Mouse (Mus musculus) adrenal gland (tissue): Measurements from ENCODE around the gene Gm39566.
"Not testable (repeated sequence)": the region's sequence is repeated elsewhere in the genome, so short reads cannot be mapped to it uniquely, and the experiment has no call there.

ENCODE experiments used
- intact Hi-C: fragments of 180-260 bp; cut with DNase I; formaldehyde crosslinking; loops from one replicate; pipeline ENCODE4 v1.15.1; 2025
- long read RNA-seq, 2 experiments: library from polyadenylated mRNA; unstranded; transcript quantifications; one replicate each; pipeline ENCODE4 v2.0.0; 2020; ENCODE audit warnings: borderline replicate concordance in 1 of 2; ENCODE audit not compliant: insufficient replicate concordance in 1 of 2

Gm39566 gene
- long read RNA-seq, experiment 1 = 0 reads
- long read RNA-seq, experiment 2 = 0 reads

- intact Hi-C loops = no loop called here
These were observed at the start of gene Gm39566 for GRCm38 (mm10) chr11:69815155-69815554. Gm39566 (minus strand) TSS chr11:69815298.

GRCm38 (mm10) chr11:69864138-69864860 is 49.2 kb upstream of the Gm39566 start:
- intact Hi-C loops = no loop called here

DNA sequence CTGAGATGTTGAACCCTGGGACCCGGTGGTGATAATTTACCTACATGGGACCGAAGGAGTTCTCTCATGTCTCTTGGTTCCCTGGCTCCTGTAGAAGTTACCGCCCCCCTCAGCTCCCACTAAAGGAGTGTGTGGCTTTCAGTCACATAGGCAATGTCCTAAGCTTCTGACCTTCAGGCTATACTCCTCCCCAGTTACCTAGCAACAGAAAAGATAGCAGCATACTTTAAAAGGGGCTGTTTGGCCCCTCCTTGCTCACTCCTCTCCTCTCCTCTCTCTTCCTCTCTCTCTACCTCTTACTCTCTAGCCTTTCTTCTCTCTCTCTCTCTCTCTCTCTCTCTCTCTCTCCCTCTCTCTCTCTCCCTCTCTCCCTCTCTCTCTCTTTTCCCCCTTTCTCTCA is 48.6 kb upstream of the Gm39566 start:
- intact Hi-C loops = not testable (repeated sequence)

- intact Hi-C loops = no loop called here
These were observed 43.3 kb upstream of the Gm39566 start, which contains the start of gene Tnk1 for GRCm38 (mm10) chr11:69858113-69858998. Tnk1 (minus strand) TSS chr11:69858730.

DNA sequence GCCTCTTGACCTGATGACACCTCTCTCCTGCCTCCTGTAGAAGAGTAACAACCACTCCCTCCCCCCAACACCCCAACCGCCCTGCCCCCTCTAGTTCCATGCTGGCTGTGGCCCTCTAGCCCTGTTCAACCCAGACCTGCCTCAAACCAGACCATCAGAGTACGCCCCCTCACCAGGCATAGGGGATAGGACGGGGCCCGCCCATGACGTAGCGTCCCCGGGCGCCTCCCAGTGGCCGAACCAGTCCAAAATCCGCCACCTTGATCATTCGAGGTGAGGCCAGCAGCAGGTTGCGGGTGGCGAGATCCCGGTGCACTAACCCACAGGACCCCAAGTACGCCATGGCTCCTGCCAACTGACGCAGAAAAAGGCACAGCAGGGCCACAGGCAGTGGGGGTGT is 40.2 kb upstream of the Gm39566 start:
- intact Hi-C loops = no loop called here

DNA sequence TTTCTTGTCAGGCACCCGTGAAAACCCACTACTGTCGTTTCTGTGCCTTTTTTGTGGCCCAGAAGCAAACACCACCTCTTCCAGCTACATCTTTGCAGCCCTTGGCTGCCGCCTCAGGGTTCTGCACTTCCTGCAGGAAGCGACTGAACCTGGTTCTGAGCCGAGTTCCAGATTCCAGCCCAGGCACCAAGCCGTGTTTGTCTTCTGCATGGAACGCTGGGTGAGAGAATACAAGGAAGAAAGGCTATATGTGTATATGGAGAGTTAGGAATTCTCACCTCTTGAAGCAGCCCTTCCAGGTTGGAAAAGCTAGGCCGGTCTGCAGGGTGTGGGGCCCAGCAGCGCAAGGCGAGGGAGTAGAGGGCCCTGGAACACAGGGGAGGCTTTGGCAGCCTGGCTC is 39.6 kb upstream of the Gm39566 start:
- intact Hi-C loops = no loop called here

DNA sequence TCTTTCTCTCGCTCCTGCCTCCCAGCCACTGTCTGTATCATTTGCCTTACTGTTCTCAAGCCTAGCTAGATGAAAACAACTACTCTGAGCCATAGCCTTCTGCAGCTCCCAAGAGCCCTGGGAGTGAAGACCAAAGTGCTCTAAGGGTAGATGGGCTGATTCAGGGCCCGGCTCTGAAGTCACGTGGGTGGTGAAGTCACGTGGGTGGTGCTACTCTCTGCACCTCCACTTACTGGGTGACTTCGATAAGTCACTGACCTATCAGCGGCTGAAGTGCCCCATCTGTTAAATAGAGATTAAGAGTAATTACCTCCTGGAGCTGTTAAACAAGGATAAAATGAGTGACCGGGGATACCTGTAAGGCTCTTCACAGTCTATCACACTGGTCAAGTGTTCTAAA is 38.9 kb upstream of the Gm39566 start:
- intact Hi-C loops = no loop called here

GRCm38 (mm10) chr11:69850754-69851153 is 35.7 kb upstream of the Gm39566 start:
- intact Hi-C loops = no loop called here

GRCm38 (mm10) chr11:69849884-69850283 is 34.8 kb upstream of the Gm39566 start:
- intact Hi-C loops = no loop called here

DNA sequence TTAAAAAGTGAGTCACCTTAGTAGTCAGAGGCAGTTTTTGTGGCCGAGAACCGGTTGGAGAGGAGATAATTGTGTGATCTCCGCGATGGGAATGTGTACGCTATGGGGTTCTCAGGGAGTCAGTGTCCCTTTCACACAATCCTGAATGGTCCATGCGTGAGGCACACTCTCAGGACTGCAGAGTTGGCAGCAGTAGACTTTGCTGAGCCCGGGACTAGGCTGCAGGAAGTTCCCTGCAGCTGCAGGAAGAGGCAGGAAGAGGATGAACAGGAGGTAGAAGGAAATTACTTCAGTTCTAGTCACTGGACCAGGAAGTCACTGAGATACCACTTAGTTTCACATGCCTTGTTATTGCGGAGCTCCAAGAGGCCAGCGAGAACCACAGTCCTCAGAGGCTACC is 34.0 kb upstream of the Gm39566 start:
- intact Hi-C loops = no loop called here

DNA sequence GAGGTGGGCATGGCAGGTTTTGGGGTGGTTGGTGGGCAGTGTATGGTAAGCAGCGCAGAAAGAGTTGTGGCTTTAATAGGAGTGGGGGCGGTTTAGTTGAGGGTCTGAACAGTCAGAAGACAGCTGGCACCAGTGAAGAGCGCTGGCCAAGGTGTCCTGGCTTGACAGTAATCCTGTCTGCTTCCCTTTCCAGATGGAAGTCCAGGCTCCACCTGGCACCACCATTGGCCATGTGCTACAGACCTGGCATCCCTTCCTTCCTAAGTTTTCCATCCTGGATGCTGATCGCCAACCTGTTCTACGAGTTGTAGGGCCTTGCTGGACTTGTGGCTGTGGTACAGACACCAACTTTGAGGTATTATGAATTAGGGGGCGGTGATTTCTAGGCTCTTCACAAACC is 32.9 kb upstream of the Gm39566 start:
- intact Hi-C loops = no loop called here

DNA sequence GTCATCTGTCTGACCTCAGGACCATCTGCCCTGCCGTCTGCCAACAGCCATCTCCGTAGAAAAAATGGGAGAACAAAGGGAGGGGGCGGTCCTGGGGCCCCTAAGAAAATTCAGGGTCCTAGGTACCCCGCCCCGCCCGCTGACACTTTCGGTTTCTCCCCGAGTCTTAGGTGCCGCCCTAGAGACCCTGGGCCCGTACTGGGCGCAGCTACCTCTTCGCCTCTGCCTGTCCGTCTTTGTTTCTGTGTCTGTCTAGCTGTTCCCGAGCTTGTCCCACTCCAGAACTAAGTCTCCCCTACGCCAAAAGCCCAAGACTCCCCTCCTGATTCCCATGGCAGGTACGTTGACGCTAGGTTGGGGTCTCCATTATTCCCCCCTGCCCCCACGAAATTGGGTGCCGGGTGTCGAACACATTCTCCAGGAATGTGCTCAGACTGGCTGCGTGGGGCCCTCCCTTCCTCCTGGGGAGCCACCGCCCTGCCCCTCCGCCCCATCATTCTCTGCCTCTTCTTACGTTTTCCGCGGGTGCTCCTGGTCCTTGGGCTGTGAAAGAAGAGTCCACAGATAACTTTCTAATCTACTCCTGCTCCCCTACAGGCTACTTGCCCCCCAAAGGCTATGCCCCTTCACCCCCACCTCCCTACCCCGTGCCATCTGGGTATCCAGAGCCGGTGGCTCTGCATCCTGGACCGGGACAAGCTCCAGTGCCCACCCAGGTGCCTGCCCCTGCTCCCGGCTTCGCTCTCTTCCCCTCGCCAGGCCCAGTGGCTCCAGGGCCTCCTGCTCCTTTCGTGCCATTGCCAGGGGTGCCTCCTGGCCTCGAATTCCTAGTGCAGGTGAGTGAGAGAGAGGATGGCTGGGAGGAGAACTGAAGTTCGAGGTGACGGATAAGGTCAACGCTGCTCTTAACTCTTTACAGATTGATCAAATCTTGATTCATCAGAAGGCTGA is 31.9 kb upstream of the Gm39566 start:
- intact Hi-C loops = no loop called here

DNA sequence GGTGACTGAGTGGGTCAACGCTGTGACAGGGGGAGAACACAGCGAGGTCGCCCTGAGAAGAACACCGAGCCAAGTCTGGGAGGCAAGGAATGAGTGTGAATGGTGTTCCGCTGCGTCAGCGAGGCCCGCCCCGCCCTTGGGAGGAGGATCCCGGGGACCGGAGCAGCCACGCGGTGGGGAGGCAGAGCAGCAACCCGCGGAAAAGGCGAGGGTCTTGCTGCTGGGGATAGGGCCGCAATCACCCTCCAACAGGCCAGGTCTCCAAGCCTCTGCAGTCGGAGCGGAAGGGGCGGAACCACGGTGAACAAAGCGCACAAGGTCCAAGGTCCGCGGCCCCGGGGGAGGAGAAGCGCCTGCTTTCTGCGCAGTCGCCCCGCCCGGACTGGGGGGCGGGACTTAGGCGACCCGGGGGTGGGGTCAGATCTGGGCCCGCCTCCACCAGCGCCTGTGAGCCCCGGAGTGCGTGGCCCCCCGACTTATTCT is 31.1 kb upstream of the Gm39566 start, which contains the start of gene Plscr3:
TSS of gene Plscr3 (plus strand) at position 179 of the 483 bp plus-strand sequence.
- intact Hi-C loops = no loop called here

- intact Hi-C loops = loop anchor here (5.0 kb wide), 1 partner anchor 36 kb away; the partner anchor contains the start of gene Fgf11
These were observed 23.6 kb upstream of the Gm39566 start for GRCm38 (mm10) chr11:69838714-69839104.

DNA sequence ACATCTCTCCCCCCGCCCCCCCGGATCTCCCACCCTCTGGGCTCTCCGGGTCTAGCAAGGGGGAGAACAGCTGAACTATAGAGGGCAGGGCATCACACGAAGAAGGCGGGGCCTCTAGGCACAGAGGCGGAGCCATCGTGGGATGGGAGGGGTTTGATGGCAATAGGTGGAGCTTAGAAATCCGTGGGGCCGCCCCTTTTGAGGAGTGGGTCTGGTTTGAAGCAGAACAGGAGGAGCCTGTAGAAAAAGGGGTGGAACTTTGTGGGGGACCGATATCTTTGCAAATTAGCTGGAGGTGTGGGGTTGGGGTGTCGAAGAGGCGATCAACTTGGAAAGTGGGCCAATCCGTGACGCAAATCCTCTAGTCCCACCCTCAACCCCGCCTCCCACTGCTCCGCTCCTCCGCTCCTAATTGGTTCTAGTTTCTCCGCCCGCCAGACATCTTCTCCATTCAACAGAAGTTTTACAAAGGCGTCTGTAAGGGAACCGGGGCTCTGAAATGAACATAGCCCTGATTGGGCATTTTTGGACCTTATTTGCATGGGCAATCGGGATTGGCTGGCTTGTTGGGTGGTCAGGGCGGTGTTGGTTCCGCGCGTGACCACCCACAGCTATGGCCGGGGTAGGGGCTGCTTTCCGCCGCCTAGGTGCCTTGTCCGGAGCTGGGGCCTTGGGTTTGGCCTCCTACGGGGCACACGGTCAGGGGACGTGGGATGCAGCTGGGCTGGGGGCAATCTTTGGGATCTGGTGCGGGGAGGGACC is 23.0 kb upstream of the Gm39566 start, which contains the start of gene Tmem256:
TSS of gene Tmem256 (plus strand) at position 563 of the 762 bp plus-strand sequence.
- intact Hi-C loops = loop anchor here (5.0 kb wide), 1 partner anchor 36 kb away; the partner anchor contains the start of gene Fgf11

DNA sequence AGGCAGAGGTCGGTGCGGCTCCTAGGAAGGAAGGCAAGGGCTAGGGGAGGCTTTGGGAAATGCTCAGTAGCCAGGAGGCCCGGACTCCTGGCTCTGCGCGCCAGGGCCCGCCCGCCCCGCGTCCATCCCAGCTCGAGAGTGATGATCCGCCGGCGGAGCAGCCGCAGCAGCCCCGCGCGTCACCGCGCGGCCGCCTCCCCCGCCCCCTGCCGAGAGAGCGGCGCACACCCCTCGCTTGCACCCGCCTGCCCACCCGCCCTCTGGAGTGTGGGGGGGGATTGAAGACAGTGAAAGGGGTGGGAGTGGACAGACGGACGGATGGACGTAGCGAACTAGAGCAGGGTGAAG is 22.5 kb upstream of the Gm39566 start, which contains the start of gene Nlgn2:
TSS of gene Nlgn2 (minus strand) at position 181 of the 348 bp plus-strand sequence.
- intact Hi-C loops = loop anchor here (5.0 kb wide), 1 partner anchor 35 kb away; the partner anchor contains the start of gene Fgf11

GRCm38 (mm10) chr11:69836703-69837576 is 21.8 kb upstream of the Gm39566 start:
- intact Hi-C loops = loop anchor here (5.0 kb wide), 1 partner anchor 35 kb away; the partner anchor contains the start of gene Fgf11

GRCm38 (mm10) chr11:69835966-69836335 is 20.9 kb upstream of the Gm39566 start:
- intact Hi-C loops = loop anchor here (5.0 kb wide), 1 partner anchor 34 kb away; the partner anchor contains the start of gene Fgf11
